Mouse (Mus musculus) testis, postnatal 10 days (tissue): ENCODE measurements around the gene Znrf1.

Source experiments
- DNase-seq: peaks from one replicate; pipeline ENCODE4 v3.0.0; 2021; ENCODE audit warnings: low spot score

Znrf1 gene

DNA sequence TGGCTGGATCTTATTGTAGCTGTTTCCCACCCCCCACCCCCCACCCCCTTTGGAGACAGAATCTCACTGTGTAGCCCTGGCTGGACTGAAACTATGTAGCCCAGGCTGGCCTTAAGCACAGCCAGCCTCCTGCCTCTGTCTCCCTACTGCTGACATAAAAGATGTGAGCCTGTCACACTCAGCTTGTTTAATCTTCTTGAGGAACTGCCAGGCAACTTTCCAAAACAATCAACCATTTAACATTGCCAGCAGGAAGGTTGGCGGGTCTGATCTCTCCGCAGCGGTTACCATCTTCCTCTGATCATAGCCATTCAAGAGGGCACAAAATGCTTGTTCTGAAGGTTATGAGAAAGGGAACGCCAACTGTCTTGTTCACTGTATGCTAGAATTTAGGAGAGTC is 2.4 kb upstream of the Znrf1 start:
- DNase-seq: no peak

DNA sequence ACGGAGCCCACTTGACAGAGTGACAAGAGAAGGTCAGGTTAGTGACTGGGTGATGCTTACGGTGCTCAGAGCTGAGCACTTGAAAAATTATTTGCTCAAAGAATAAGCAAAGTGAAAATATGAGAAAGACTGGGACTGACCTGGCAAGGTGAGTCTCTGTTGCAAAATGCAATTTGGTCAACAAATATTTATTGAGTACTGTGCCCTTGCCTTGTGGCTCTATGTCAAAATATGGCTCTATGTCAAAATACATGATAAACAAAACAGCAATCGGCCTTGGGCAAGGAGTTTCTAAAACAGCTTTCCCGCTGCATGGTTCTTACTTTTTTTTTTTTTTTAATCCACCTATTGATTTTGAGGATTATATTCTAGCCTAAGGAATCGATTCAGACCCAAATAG is 406 bp upstream of the Znrf1 start:
- no peak for DNase-seq

DNA sequence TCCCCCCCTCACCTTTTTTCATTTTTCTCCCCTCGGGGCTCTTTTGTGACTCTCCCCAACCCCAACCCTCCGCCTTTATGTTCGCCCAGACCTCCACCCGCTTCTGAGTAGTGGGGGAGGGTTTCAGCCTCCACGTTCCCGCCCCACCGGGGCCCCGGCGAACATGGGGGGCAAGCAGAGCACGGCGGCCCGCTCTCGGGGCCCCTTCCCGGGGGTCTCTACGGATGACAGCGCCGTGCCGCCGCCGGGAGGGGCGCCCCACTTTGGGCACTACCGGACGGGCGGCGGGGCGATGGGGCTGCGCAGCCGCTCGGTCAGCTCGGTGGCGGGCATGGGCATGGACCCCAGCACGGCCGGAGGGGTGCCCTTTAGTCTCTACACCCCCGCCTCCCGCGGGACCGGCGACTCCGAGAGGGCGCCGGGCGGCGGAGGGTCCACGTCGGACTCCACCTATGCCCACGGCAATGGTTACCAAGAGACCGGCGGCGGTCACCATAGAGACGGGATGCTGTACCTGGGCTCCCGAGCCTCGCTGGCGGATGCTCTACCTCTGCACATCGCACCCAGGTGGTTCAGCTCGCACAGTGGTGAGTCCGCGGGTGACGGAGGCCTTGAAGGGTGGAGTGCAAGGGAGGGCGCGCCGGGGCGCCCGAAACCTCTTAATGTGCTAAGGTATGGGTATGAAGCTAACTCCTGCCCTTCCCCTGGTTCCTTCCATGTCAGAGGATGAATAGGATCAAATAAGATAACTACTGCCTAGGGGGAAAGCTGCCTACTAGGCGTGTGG is 1.3 kb downstream of the Znrf1 start:
- DNase-seq: peak; percentile 68

DNA sequence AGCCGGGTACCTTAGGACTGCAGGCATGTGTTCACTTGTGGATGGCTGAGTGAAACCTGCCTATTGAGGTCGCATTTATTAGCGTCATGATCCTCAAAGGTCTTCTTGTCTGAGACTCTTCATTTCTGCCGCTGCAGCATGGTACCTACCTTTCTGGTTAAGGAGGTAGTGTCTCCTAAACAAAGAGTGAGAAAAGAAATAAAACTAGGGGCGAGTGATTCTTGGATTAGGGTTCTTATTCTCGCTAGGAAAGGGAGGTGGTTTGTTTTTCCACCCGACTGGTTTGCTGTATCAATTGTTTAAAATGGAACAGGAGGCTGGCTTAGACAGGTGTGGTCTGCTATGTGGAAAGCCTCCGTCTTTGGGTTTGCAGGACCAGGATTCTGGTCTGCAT is 1.9 kb downstream of the Znrf1 start:
- DNase-seq: no peak

DNA sequence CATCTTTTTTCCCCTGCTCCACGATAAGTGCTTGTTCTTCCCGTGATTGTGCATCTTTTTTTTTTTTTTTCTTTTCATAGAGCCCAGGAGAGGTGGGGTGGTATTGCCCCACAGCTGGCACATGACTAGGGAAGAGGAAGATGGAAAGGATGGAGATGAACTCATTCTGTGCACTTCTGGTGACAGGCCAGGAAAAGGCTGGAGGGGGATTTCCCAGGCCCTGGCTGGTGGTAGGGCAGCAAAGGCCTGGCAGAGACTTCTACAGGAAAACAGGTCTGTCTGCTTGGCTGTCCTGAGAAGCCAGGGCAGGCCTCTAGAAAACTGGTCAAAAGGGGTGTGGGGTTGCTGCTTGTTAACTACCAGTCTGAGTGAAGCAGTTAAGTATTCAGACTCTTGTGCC is 2.3 kb downstream of the Znrf1 start:
- no peak for DNase-seq

DNA sequence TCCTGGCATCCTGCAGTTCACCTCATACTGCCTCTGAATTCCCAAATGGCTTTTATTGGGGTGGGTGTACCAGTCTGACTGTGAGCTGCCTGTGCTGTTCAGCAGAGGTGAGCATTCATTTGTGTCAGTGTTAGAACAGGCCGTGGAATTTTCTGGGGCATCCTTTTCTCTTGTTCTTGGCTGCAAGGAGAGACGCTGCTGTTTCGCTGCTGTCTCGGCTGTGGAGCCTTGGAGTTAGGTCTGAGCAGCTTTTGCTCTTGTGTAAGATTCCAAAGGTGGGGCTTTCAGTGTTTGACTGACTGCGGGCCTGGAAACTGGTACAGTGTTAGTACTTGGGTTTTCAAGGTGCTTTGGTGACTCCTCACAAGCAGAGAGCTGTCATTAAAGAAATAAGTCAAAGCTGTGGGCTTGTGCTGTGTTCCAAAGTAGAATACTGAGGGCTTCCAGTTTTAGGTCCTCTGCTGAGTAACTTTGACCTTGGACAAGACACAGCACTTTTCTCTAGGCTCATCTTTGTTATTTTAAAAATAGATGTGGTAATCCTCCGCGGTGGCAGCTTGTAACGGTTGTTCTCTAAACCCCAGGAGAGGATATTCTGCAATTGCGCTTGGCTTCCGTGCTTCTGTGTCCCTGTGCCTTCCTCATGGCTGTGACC is 3.7 kb downstream of the Znrf1 start:
- DNase-seq: no peak

DNA sequence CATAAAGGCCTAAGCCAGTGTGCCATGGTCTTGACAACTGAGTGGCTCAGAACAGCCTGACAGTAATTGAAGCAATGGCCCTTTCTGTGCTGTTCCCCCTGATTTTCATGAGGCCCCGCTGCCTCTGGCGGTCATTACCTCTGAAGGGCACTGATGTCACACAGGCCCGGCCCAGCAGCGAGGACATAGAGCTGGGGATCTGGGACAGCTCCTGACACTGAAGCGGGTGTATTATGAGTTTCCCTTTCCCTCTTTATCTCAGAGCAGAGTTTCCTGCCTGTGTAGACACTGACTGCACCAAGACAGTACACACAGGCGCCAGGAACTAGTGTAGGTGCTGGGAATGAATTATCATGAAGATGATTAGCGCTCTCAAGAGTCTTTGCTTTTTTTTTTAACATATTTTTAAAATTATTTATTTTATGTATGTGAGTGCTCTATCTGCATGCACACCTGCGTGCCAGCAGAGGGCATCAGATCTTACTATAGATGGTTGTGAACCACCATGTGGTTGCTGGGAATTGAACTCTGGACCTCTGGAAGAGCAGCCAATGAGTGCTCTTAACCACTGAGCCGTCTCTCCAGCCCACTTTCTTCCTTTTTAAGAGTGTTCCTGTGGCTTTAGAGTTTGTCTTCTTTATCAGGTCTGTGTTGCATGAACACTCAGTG is 7.9 kb downstream of the Znrf1 start:
- no peak for DNase-seq

DNA sequence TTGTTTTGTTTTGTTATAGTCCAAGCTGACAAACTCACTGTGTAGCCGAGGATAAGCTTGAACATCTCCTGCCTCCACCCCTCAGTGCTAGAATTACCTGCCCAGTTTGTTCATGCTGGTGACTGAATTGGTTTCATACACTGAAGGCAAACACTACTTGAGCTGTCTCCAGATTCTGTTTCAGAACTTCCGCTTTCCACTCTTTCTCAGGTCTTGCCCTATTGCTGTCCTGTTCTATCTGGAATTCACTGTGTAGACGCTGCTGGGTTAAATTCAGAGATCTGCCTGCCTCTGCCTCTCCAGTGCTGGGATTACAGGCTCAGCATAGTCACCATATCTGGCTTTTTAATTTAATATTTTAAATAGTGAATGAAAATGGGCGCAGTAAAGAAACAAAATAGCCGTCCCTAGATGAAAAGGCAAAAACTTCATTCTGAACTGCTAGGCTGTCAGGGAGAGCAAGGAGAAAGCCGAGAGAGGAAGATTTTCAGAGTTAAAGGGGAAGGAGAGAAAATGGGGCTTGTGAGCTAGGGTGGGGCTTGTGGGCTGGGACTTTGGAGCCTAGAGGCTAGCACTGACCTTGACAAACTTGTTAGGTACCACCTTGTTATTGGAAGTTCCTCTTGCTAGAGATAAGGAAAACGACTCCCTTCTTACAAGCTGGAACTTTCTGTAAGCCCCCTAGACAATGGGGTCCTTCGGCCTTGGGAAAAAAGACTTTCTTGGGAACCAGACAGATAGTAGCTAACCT is 9.7 kb downstream of the Znrf1 start:
- DNase-seq: no peak

DNA sequence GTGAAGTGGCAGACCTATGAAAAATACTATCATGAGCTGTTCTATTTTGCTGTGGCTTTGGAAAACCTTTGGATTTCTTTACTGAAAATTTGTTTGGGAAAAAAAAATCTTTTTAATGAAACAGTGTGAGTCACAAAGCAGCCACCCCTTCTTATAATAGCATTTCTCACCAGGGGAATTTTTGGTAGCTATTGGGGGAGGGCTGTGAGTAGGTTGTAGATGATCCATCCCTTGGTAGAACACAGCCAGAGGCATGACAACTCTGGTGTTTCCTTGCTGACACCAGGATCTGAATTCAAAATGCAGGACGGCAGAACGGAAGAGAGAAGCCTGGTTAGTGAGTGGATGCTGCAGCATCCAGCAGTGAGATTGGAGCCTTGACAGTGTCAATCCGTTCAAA is 11.2 kb downstream of the Znrf1 start:
- DNase-seq: no peak

DNA sequence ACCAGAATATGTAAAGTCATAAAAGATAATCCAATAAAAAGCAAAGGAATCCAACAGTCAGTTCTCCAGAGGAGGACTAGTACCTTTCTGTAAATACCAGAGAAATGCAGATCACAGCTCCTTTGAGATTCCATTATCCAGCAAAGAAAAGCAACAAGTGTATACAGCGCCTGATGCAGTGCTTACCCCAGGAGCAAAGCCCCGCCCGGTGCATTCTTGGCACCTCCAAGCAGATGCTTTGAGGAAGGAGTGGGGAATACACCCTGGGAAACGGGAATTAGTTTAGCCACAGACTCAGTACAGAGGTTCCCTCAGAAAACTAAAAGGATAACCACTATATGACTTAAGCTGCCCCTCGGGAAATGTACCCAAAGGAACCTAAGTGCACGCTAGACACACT is 12.3 kb downstream of the Znrf1 start:
- DNase-seq: no peak

DNA sequence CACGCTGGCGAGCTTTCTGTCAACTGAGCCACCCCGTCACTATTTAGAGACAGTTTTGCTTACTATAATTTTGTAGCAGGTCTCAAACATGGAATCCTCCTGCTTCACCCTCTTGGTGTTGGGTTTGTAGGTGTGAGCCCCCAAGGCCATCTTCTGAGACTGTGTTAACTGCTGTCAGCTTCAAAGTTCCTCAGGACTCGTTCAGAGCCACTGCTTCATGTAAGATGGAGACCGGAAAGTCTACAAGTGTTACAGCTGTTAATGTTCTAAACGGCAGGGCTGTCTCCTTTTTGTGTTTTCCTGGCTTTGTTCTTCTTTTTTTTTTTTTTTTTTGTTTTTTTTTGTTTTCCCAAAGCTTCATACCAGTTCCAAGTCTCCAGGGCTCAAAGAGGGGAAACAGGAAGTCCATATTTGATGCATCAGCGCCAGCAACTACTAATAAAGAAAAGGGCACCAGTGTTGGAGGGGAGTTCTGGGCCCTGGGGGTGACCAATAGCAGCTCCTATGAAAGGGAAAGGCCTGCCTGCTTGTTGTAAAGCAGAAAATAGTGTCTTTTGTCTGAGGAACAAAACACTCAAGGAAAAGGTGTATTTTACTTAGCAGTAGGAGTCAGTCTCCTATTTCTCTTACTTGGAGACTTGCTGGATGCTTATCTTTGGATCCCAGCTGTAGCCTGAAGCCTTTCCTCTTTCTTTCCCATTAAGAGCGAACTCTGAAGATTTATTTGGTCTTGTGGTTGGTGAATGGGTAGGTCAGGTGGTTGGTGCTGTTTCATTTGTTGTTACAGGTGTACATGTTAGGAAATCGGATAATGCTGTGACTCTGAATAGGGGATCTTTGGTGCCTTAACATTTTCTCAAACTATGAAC is 14.3 kb downstream of the Znrf1 start:
- no peak for DNase-seq

DNA sequence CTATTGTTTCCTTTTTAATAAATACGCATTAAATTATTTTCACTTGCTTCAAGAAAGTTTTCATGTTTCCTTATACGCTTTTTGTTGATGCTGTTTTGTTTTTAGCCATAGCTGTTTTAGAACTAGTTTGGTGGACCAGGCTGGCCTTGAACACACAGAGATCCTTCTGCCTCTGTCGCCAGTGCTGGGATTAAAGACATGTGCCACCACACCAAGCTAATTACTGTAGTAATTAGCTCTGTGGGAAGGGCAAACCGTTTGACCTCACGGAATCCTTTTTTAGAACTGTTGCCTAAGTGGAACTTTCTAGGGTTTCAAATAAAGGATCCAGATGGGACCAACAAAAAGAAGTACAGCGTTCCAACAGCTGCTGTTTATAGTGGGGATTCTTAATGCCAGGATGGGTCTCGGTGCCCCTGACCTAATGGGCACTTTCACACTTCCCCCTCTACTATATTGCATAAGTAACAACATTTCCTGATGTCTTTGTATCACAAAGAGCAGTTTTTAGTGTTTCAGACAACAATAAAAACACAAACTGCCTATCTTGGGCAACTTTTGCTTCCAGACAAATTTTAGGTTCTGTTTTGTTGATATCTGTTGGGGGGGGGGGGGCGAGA is 15.7 kb downstream of the Znrf1 start:
- DNase-seq: no peak

DNA sequence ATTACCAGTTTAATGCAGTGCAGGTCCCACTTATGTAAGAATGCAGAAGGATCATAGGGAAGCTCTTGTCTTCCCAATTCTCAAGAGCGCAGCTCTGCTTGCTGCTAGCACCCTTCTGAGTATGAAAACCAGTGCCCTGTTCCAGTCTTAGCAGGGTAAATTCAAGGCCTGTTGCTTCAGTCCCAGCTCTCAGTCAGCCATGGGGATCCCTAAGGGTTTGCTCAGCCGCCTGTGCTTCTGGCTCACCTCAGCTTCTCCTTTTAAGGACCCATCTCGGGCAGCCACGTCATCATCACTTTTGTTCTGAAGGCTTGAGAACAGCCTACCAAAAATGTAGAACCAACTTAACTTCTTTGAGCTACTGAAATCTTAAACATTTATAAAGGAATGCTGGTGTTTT is 25.9 kb downstream of the Znrf1 start:
- DNase-seq: no peak

DNA sequence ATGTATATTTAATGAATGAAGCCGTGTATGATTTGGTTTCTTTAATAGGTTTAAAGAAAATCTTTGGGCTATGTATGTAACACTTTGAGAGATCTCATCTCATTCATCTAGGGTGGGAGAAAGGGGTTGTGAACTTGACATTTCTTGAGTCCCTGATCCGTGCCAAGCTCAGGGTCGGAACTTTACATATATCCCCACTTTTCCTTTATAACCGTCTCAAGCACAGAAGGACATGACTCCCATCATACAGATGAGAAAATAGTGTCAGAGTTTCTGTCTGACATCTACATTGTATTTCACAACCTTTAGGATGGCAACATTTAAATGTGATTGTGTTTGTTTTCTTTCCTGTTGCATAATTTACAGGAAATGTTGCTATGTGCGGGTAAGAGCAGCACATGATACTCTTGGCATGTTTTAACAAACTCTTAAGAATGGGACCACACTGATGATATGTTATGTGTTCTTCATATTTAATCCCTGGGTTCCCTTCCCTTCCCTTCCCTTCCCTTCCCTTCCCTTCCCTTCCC is 26.4 kb downstream of the Znrf1 start:
- DNase-seq: no peak

DNA sequence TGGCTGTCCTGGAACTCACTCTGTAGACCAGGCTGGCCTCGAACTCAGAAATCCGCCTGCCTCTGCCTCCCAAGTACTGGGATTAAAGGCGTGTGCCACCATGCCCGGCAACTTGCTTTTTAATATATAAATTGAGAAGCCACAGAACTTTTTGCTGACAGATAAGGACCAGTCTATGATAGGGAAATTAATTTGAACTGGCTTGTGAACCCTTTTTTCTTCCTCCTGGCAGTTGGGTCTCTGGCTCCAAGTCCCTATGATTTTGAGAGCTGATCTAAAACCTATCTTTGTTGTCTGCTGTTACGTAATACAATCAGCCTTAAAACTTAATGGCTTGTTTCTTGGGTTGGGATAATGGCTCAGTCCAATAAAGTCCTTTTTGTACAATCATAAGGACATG is 27.2 kb downstream of the Znrf1 start:
- no peak for DNase-seq

DNA sequence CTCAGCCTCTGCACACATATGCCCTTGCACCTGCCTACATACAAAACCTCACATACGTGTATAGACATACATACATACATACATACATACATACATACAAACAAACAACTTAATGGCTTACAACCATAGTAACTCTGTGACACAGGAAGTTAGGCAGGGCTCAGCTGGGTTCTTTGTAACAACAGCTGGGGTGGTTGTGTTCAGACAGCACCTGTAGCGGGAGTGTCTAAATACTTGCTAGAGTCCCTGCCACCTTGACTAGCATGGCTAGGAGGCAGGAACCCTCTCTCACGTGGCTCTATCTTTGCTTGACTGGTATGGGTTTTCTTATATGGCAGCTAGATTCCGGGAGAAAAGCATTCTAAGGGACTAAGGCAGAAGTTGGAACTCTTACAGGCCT is 27.8 kb downstream of the Znrf1 start:
- DNase-seq: no peak

DNA sequence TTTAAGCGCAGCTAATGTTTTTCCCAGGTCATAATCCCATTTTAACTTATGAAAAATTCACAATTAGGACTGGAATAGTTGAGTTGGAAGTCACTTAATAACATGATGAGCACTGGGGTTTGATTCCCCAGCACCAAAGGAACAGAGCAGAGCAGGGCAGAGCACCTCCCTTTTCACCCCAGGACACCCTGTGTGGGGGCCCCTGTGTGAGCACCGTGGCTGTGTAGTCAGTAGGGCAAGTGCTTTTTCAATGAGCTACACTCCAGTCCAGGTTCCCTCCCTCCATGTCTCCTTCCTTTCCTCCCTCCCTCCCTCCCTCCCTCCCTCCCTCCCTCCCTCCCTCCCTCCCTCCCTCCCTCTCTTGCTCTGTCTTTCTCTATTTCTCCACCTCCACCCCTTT is 28.2 kb downstream of the Znrf1 start:
- no peak for DNase-seq

DNA sequence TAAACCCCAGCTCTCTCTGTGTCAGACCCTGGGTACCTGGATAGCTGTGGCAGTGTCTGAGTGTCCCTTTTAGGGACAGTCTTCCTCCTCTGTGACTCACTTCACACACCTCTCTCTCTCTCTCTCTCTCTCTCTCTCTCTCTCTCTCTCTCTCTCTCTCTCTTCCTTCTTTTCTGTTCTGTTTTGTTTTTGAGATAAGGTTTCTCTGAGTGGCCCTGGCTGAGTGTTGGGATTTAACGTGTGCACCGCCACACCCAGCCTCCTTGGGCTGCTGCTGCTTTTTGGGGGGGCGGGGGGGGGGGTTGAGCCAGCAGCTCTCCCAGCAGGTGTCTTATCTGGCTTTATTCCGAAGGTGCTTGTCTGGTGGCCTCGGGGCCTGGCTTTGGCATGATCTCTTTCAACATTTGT is 29.9 kb downstream of the Znrf1 start:
- no peak for DNase-seq

DNA sequence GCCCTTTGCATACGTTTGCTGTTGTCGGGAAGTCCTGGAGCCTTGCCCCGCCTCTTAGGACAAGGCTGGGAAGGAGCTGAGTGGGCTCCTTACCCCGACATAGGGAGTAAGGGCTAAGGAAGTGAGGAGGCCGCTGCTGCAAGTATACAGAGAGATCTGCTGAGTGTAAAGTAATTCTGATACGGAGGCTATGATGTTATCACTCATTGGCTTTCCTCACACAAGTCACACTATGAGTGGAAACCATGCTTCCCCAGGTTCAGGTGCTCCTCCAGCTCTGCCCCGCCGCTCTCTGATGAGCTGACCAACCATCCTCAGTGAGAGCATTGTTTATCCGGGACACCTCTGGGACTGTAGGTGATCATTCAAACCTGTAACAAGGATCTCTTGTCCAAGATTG is 30.4 kb downstream of the Znrf1 start:
- DNase-seq: no peak

DNA sequence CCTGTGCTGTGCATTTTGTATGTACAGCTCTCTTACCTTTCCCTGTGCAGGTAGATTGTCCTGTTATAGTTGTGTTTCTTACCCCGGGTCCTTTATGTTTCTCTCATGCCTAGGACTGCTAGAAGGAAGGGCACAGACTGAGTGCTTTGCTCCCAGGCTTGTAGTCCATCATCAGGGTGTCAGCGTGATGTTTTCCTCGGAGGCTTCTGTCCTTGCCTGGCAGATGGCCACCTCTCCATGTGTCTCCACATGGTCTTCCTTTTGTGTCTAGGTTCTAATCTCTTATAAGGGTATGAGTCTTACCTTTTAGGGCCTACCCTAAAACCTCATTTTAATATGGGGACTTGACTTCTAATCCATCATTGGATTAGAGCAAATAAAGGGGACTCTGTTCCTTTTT is 31.7 kb downstream of the Znrf1 start:
- no peak for DNase-seq

DNA sequence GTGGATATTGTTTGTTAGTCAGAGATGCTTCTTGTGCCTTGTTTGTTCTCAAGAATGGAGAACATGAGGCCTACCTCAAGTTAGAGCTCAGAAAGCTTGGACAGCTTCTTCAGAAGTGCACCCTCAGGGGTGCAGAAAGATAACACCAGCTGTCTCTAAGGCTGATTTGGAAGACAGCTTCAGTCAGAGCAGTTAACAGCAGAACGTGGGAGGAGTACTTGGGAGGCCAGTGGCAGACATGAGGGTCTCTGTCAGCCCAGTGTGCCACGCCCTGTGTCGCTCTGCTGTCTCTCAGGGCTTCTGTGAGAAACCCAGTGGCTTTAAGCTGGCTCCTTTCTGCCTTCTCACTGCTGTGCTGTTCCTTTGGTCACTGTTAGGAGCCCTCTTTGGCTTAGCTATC is 32.1 kb downstream of the Znrf1 start:
- no peak for DNase-seq
